In genomic region chr14:77147635-77148034, GRCm38 (mm10) we compare ENCODE assay signal across 36 mouse cellular contexts. TPM values are rescaled to one million over a fixed set of nuclear protein-coding genes. Genes with fewer than 3 reads are reported as not detected.
"Had no signal": no experiment of that assay in that cellular context is flagged by ENCODE, and none has a peak within 500 bp of the region (broad histone marks: within the 10 kb centered on the region; RNA-seq: fewer than 3 reads in every experiment).

No protein-coding gene starts in this region.

- DNase-seq: left cerebral cortex, postnatal 4 days; liver; liver, embryonic 13.5 days; liver, postnatal 0 days; lung, adult 18-20 months; lung, adult 2 months; lung, embryonic 14.5 days; lung, postnatal 10 days; lung, postnatal 14 days; lung, postnatal 36 days; lung, postnatal 4 days; midbrain, embryonic 14.5 days had no signal

- H3K27me3 ChIP-seq: limb, embryonic 12.5 days; limb, embryonic 13.5 days; limb, embryonic 15.5 days; liver, embryonic 12.5 days; liver, embryonic 13.5 days; liver, embryonic 15.5 days; lung, embryonic 15.5 days; midbrain, embryonic 12.5 days; midbrain, embryonic 13.5 days; midbrain, embryonic 15.5 days had no signal

- H3K27ac ChIP-seq: limb, embryonic 10.5 days; limb, embryonic 12.5 days; limb, embryonic 13.5 days; limb, embryonic 15.5 days; liver, embryonic 12.5 days; liver, embryonic 13.5 days; liver, embryonic 14.5 days; liver, embryonic 15.5 days; lung, embryonic 15.5 days; macrophage; midbrain, embryonic 10.5 days; midbrain, embryonic 12.5 days; midbrain, embryonic 13.5 days; midbrain, embryonic 15.5 days had no signal

- H3K9ac ChIP-seq: limb, embryonic 12.5 days; limb, embryonic 13.5 days; limb, embryonic 15.5 days; liver, embryonic 12.5 days; liver, embryonic 13.5 days; liver, embryonic 14.5 days; liver, embryonic 15.5 days; liver, postnatal 0 days; lung, embryonic 14.5 days; lung, embryonic 15.5 days; midbrain, embryonic 12.5 days; midbrain, embryonic 13.5 days; midbrain, embryonic 15.5 days had no signal

- H3K4me2 ChIP-seq: limb, embryonic 12.5 days; limb, embryonic 13.5 days; limb, embryonic 15.5 days; liver, embryonic 11.5 days; liver, embryonic 12.5 days; liver, embryonic 13.5 days; liver, embryonic 15.5 days; lung, embryonic 14.5 days; lung, embryonic 15.5 days; midbrain, embryonic 11.5 days; midbrain, embryonic 12.5 days; midbrain, embryonic 13.5 days; midbrain, embryonic 15.5 days had no signal

- H3K4me1 ChIP-seq: limb, embryonic 12.5 days; limb, embryonic 13.5 days; limb, embryonic 15.5 days; liver, embryonic 15.5 days; lung, embryonic 15.5 days; midbrain, embryonic 10.5 days; midbrain, embryonic 12.5 days; midbrain, embryonic 15.5 days had no signal

- ATAC-seq: liver, embryonic 12.5 days; liver, postnatal 0 days; lung, postnatal 0 days; midbrain, embryonic 13.5 days; midbrain, embryonic 15.5 days; midbrain, embryonic 16.5 days had no signal

- H3K36me3 ChIP-seq: limb, embryonic 10.5 days; limb, embryonic 12.5 days; limb, embryonic 13.5 days; limb, embryonic 15.5 days; liver, embryonic 12.5 days; liver, embryonic 13.5 days; liver, embryonic 15.5 days; lung, embryonic 15.5 days; midbrain, embryonic 10.5 days; midbrain, embryonic 12.5 days; midbrain, embryonic 13.5 days; midbrain, embryonic 15.5 days had no signal

- H3K9me3 ChIP-seq: limb, embryonic 10.5 days; limb, embryonic 12.5 days; limb, embryonic 13.5 days; limb, embryonic 15.5 days; liver, embryonic 12.5 days; liver, embryonic 13.5 days; liver, embryonic 15.5 days; lung, embryonic 15.5 days; midbrain, embryonic 10.5 days; midbrain, embryonic 12.5 days; midbrain, embryonic 13.5 days; midbrain, embryonic 15.5 days had no signal

- H3K4me3 ChIP-seq: limb, embryonic 10.5 days; limb, embryonic 12.5 days; limb, embryonic 13.5 days; limb, embryonic 15.5 days; liver, embryonic 12.5 days; liver, embryonic 13.5 days; liver, embryonic 15.5 days; lung, embryonic 15.5 days; megakaryocyte, embryonic 14.5 days; midbrain, embryonic 10.5 days; midbrain, embryonic 12.5 days; midbrain, embryonic 13.5 days; midbrain, embryonic 15.5 days; myocyte had no signal

RNA-seq across cellular contexts. Expression of gene Enox1, which starts 8.9 kb away (rescaled TPM):
- total RNA-seq: megakaryocyte progenitor cell, adult 5-6 weeks; megakaryocyte, adult 5-6 weeks; megakaryocyte-erythroid progenitor cell, adult 5-6 weeks; monocyte, adult 5-6 weeks had no signal
- polyA plus RNA-seq: liver, adult 2 months; macrophage had no signal
